Mouse (Mus musculus) ovary, postnatal 36 days (tissue): Measurements from ENCODE around the gene Pdcd4.
A peak's percentile ranks its signal among the peaks of the same experiment; 100 is the strongest.
"Not testable (repeated sequence)": the region's sequence is repeated elsewhere in the genome, so short reads cannot be mapped to it uniquely, and the experiment has no call there.

Experiments used
- DNase-seq: peaks from one replicate; pipeline ENCODE4 v3.0.0; 2022; ENCODE audit warnings: low spot score, mixed read lengths

Pdcd4 gene

DNA sequence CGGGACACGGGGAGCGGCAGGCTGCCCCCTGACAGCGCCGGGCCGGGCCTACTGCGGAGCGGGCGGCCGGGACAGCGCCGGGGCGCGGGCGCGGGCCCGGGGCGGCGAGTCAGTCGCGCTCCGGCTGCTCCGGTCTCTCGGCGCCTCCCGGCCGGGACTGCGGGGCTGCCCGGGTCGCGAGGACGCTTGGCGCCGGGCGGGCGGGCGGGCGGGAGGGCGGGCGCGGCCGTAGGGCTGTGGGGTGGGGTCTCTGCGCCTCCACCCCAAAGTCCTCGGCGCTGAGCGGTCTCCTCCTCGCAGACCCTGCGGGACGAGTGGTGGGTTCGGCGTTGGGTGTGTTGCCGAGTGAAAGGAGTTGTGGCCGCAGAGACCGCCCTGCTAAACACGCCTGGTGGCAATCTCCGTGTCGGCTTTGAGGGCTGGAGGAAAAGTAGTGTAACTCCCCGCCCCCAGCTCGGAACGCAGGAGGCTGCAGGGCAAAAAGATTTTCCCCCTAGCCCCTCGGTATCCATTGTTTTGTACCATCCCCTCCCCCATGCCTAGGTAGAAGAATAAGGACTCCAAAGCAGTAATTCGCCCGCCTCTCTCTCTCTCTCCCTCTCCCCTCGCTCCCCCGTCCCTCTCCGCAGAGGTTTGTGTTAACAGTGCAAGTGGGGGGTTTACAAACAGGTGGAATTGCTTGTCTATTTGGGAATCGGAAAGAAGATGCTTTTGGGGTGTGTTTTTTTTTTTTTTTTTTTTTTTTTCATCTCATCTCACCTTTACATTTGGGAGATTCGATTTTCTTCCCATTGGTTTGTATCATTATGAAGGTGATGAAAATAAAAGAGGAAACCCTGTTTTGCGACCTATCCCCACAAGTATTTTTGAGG, 53.4 kb downstream of the Pdcd4 start:
- DNase-seq, result peak; percentile 48

DNA sequence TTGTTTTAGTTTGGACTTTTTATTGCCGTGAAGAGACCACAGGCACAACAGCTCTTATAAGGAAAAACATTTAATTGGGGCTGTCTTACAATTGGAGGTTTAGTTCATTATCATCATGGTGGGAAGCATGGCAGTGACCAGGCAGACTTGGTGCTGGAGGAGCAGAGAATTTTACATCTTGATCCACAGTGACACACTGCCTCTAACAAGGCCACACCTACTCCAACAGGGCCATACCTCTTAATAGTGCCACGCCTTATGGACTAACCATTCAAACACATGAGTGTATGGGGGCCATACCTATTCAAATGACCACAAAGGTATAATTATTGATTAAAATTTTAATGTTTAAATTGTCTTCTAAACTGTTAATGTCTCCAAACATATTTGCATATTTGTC, 65.5 kb downstream of the Pdcd4 start:
- no peak for DNase-seq

DNA sequence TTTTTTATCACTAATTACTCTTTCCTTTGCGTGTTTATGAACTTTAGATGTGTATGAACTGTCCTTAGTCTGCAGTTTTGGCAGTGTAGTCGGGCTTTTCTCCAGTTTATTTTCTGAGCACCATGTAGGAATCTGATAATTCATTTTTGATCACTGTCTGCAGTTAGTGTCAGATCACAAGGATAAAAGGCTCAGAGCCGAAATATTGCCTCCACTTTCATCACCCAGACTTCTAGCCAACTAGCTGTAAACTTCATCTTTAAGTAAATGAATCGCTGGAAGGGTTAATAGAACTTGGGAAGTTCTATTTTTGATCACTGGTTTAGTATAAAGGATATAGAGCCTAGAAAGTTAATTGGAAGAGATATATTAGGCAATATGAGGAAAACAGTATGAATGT, 70.5 kb downstream of the Pdcd4 start:
- DNase-seq, result no peak

DNA sequence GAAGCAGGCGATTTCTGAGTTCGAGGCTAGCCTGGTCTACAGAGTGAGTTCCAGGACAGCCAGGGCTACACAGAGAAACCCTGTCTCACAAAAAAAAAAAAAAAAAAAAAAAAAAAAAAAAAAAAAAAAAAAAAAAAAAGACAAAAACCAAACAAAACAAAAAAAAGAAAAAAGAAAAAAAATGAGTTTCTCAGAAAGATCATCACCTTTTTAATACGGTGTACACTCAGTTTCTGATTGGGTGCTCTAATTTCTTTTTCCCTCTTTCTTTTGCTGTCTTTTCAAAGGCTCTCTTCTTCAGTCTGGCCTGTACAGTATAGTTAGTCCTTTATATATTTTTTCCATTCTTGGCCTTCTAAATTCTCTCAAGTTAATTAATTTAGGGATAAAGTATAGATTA, 72.3 kb downstream of the Pdcd4 start:
- not testable (repeated sequence) for DNase-seq

DNA sequence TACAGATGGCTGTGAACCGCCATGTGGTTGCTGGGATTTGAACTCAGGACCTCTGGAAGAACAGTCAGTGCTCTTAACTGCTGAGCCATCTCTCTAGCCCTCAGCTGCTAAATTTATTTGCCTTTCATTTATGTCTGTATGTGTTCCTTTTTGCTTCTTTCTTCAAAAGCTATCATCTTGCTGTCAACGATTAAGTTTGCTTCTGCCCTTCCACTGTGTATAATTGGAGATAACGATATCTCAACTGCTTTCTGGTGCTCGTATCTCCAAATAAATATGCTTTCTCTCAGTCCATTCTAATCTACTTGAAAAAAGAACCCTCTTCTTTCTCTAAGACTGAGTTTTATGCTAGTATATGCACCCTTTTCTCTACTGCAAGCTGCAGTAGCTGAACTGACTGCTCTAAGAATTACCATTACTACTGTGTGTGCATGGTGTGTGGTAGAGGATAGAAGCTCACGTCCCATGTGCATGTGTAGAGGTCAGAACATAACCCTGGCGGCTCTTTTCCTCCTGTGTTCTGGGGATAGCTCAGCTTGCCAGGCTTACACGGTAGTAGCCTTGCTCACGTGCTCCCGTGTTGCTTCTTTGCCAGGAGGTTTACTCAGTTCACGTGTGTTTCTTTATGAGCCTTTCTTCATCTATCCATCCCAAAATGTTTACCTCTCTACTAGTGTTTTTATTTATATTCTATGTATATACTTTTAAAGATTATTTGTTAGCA, 73.0 kb downstream of the Pdcd4 start:
- no peak for DNase-seq

DNA sequence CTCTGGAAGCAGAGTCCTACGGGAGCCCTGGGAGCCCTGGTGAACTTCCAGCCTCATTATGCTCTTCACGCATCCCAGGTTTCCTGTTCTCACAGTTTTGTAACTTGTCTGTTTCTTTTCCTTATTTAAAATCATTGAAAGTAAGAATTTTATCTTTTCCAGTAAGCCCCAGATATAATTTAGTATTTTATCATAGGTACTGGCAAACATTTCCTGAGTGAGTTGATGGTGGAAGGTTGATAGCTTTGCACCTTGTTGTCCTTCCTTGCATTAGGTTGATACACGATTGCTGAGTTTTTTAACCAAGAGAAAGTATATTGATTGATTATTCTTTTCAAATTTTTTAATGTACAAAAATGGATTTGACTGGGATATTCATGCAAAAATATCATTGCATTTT, 77.2 kb downstream of the Pdcd4 start:
- DNase-seq, result no peak

DNA sequence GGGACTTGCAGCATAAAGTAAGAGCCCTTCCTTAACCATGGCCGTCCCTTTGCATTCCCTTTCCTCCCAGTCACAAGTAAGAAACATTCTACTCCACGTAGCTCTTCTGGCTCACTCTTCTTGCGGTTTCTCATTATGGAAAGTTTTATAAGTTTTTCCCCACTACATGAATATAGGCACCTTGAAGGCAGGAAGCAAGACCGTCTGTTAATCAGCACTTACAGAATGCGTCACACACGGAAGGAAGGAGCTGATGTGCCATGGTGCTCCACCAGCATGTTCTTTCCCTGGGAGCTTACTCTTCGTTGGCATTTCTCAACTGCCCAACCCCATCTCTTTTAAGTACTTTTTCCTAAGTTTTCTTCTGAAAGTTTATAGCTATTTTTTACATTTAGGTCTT, 79.9 kb downstream of the Pdcd4 start:
- no peak for DNase-seq

DNA sequence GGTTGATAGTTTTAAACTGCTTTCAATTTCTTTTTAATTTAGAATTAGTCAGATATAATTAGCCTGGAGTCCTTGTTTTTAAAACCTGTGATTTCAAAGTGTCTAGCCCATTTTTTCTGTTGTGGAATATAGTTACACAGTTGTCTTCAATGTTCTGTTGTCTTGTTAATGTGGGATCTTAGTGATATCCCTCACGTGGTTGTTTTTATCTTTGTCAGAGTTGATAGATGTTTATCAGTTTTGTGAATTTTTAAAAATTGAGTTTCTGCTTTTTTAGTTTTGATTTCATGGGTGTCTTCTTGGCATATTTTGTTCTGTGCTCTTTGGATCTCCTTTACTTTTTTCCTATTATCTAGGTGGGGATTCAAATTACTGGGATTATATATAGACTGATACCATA, 81.6 kb downstream of the Pdcd4 start:
- DNase-seq, result no peak
